ENCODE assay signal across 8 mouse cellular contexts in the genomic region with DNA sequence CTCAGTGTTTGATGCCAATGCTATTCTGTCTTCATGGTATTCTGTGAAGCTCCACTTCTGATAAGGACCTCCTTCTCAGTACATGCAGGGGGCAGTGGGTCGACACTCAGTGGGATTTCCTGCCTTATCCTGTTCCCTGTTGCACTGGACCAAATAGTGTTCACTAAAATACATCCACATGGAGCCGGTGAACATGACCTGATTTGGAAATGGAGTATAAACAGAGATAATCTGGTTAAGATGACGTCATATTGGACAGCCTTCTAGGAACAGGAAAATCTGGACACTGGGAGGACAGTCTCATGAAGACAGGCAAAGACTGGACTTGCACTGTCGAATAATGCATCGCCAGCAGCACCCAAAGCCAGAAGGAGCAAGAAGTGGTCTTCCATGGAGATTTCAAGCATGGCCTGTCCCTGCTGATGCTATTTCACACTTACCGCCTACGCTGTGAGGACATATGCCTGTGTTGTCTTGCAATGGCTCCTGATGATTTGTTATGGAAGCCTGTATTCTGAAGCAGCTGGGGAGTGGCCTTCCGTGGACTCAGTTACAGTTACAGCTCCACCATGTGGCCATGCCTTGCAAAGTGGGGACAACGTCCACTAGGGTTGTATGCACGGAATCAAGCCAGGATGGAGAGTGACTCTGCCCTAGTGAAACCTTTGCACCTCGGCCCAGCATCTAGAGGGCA. TPM values are rescaled to one million over a fixed set of nuclear protein-coding genes. Genes with fewer than 3 reads are reported as not detected.
A peak's percentile ranks its signal among the peaks of the same experiment; 100 is the strongest.
DNase-seq lines count a peak whose midpoint lies in the region; ATAC-seq lines count a peak whose summit lies in the region.

No protein-coding gene starts in this region.

- no peaks in the 10 kb centered on the region for H3K9me3 ChIP-seq in midbrain, embryonic 11.5 days (ENCODE audit: control insufficient read depth, low read length)
- no peaks in the 10 kb centered on the region for H3K9me3 ChIP-seq in midbrain, embryonic 15.5 days

- no peaks in the 10 kb centered on the region for H3K27me3 ChIP-seq in midbrain, embryonic 11.5 days (ENCODE audit: control insufficient read depth, insufficient read depth, low read length)
- H3K27me3 ChIP-seq in midbrain, embryonic 15.5 days (replicated peaks): no peaks in the 10 kb centered on the region
- no peaks in the 10 kb centered on the region for H3K27me3 ChIP-seq in splenic B cell, adult 2 months (ENCODE audit: control insufficient read depth, insufficient read depth, low read length, poor library complexity, severe bottlenecking)

- no peak overlapping the region for H3K27ac ChIP-seq in midbrain, embryonic 11.5 days (ENCODE audit: low read depth, low read length)
- no peak overlapping the region for H3K27ac ChIP-seq in midbrain, embryonic 15.5 days

- DNase-seq in midbrain, embryonic 11.5 days (ENCODE audit: low spot score, missing footprints): peak; percentile 87
- peak; percentile 54 to 84 for DNase-seq in adrenal gland, adult (ENCODE audit: inconsistent age in 2 of 2, low spot score in 1 of 2)
- peak; percentile 61 for DNase-seq in embryo, embryonic 11 days
- DNase-seq in heart, postnatal 4 days: peak; percentile 74
- peak; percentile 54 to 55 for DNase-seq in layer of hippocampus, postnatal 10 days (ENCODE audit: low spot score in 2 of 2)
- peak; percentile 68 for DNase-seq in lung, postnatal 14 days
- DNase-seq in splenic B cell, adult 2 months (ENCODE audit: low read depth, low spot score): peak; percentile 83

- ATAC-seq in midbrain, embryonic 11.5 days (ENCODE audit: low FRiP score): peak; percentile 35; the same call in 1 of the 2 replicates
- ATAC-seq in midbrain, embryonic 15.5 days (replicated peaks): no peak

- no peaks in the 10 kb centered on the region for H3K4me1 ChIP-seq in midbrain, embryonic 11.5 days (ENCODE audit: control insufficient read depth, insufficient read depth, low read length)
- H3K4me1 ChIP-seq in midbrain, embryonic 15.5 days: no peaks in the 10 kb centered on the region

- no peak overlapping the region for H3K4me2 ChIP-seq in midbrain, embryonic 11.5 days
- H3K4me2 ChIP-seq in midbrain, embryonic 15.5 days: no peak overlapping the region

- no peak overlapping the region for H3K9ac ChIP-seq in midbrain, embryonic 11.5 days (ENCODE audit: low read length)
- no peak overlapping the region for H3K9ac ChIP-seq in midbrain, embryonic 15.5 days

- no peak overlapping the region for H3K4me3 ChIP-seq in midbrain, embryonic 11.5 days (ENCODE audit: low read depth, low read length)
- H3K4me3 ChIP-seq in midbrain, embryonic 15.5 days: no peak overlapping the region

- 72% methylated on average over 11 of the region's 11 CpGs for WGBS in midbrain, embryonic 11.5 days
- WGBS in midbrain, embryonic 15.5 days: 68% methylated on average over 11 of the region's 11 CpGs

- peaks cover 14% of the 10 kb centered on the region; the same call in 1 of the 2 replicates for H3K36me3 ChIP-seq in midbrain, embryonic 11.5 days (ENCODE audit: control insufficient read depth, insufficient read depth, low read length)
- peaks cover 24% of the 10 kb centered on the region for H3K36me3 ChIP-seq in midbrain, embryonic 15.5 days (replicated peaks)
- peaks cover 27% of the 10 kb centered on the region for H3K36me3 ChIP-seq in splenic B cell, adult 2 months (ENCODE audit: control insufficient read depth, insufficient read depth, low read length, poor library complexity, severe bottlenecking)

RNA-seq across cellular contexts. Expression of gene Herpud1, which starts 10.9 kb away (rescaled TPM):
- 56.8 and 60.4 TPM in 2 replicates for polyA plus RNA-seq in midbrain, embryonic 11.5 days (2014; fragmentation: Nextera tagmentation; extraction: Ambion mirVana)
- 69.3 and 76.4 TPM in 2 replicates for polyA plus RNA-seq in midbrain, embryonic 15.5 days (2015; fragmentation: Nextera tagmentation; extraction: Ambion mirVana)
- total RNA-seq in heart, postnatal 4 days (2021): 10 to 100 TPM; 56.6 to 66.4 TPM
- 10 to 100 TPM; 35.5 to 36.2 TPM for total RNA-seq in layer of hippocampus, postnatal 10 days (2021)

RNA-seq across cellular contexts. Expression of gene Nlrc5, which starts 37.0 kb away (rescaled TPM):
- polyA plus RNA-seq in midbrain, embryonic 11.5 days (2014; fragmentation: Nextera tagmentation; extraction: Ambion mirVana): 0.23 TPM in 1 of 2 replicates, not detected in the other
- 0.45 and 0.52 TPM in 2 replicates for polyA plus RNA-seq in midbrain, embryonic 15.5 days (2015; fragmentation: Nextera tagmentation; extraction: Ambion mirVana)
- under 1 TPM; 0.72 to 0.76 TPM for total RNA-seq in heart, postnatal 4 days (2021)
- total RNA-seq in layer of hippocampus, postnatal 10 days (2021): under 1 TPM; 0.50 to 0.51 TPM
